Mouse (Mus musculus) urinary bladder, postnatal 4 days (tissue): Measurements from ENCODE around the gene Rbfox1.
A peak's percentile ranks its signal among the peaks of the same experiment; 100 is the strongest.

Experiments
- DNase-seq, 2 experiments: peaks; one replicate each; pipeline ENCODE4 v3.0.0; 2021 to 2022; ENCODE audit warnings: low spot score in 2 of 2

Gene Rbfox1

GRCm38 (mm10) chr16:7140909-7141308 lies 1255.8 kb downstream of the Rbfox1 start:
- no peak for DNase-seq

- no peak for DNase-seq
These were observed 1260.3 kb downstream of the Rbfox1 start for GRCm38 (mm10) chr16:7145505-7145904.

- no peak for DNase-seq
These were observed 1261.3 kb downstream of the Rbfox1 start for GRCm38 (mm10) chr16:7146454-7146853.

- DNase-seq: no peak
These were observed 1262.7 kb downstream of the Rbfox1 start for GRCm38 (mm10) chr16:7147884-7148283.

- no peak for DNase-seq
These were observed 1264.1 kb downstream of the Rbfox1 start for GRCm38 (mm10) chr16:7149106-7149899.

- DNase-seq: peak in 1 of 2 experiments; percentile 19
These were observed 1265.1 kb downstream of the Rbfox1 start for GRCm38 (mm10) chr16:7150201-7150791.

- no peak for DNase-seq
These were observed 1267.2 kb downstream of the Rbfox1 start for GRCm38 (mm10) chr16:7152401-7152800.

GRCm38 (mm10) chr16:7154671-7155070 lies 1269.5 kb downstream of the Rbfox1 start:
- no peak for DNase-seq

- DNase-seq: no peak
These were observed 1274.0 kb downstream of the Rbfox1 start for GRCm38 (mm10) chr16:7158856-7159826.

- DNase-seq: no peak
These were observed 1274.7 kb downstream of the Rbfox1 start for GRCm38 (mm10) chr16:7159827-7160217.

GRCm38 (mm10) chr16:7162168-7162567 lies 1277.0 kb downstream of the Rbfox1 start:
- DNase-seq: no peak

GRCm38 (mm10) chr16:7163688-7164087 lies 1278.5 kb downstream of the Rbfox1 start:
- no peak for DNase-seq

GRCm38 (mm10) chr16:7164153-7164737 lies 1279.1 kb downstream of the Rbfox1 start:
- no peak for DNase-seq

GRCm38 (mm10) chr16:7175960-7176359 lies 1290.8 kb downstream of the Rbfox1 start:
- DNase-seq: no peak

GRCm38 (mm10) chr16:7187788-7188187 lies 1302.6 kb downstream of the Rbfox1 start:
- DNase-seq: no peak

- DNase-seq: no peak
These were observed 1308.4 kb downstream of the Rbfox1 start for GRCm38 (mm10) chr16:7193535-7193934.

- DNase-seq: no peak
These were observed 1312.8 kb downstream of the Rbfox1 start for GRCm38 (mm10) chr16:7197953-7198352.

- peak in 1 of 2 experiments; percentile 44 for DNase-seq
These were observed 1315.1 kb downstream of the Rbfox1 start for GRCm38 (mm10) chr16:7200239-7200638.

- peak in 1 of 2 experiments; percentile 33 for DNase-seq
These were observed 1316.7 kb downstream of the Rbfox1 start for GRCm38 (mm10) chr16:7201816-7202215.

GRCm38 (mm10) chr16:7206116-7206900 lies 1321.2 kb downstream of the Rbfox1 start:
- no peak for DNase-seq

- DNase-seq: no peak
These were observed 1322.4 kb downstream of the Rbfox1 start for GRCm38 (mm10) chr16:7207599-7207998.
